Mouse (Mus musculus): ENCODE measurements around the gene Map3k5.

DNA sequence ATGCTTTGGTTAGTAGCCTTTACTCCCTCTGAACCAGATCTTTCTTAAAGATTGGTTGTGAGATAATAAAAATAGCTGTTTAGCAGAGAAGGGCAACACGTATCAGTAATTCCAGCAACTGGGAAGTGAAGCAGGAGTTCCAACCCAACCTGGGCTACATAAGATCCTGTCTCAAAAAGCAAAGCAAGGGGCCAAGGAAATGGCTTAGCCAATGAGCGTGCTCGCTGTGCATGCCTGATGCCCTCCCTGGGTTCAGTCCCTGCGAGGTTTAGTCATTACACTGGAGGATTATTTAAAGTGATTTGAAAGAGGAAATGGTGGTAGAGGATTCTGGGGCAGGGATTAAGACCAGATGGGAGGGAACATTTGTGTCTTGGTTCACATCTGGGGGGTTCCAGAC is 14.8 kb downstream of the Map3k5 start:
- TF ChIP-seq POLR2A (IDR thresholded peaks at IDR 0.05; ENCODE audit: borderline replicate concordance, extremely low read depth, insufficient read depth, insufficient read length, poor library complexity, severe bottlenecking) (no peak), CTCF (IDR thresholded peaks at IDR 0.05; ENCODE audit: borderline replicate concordance, extremely low read depth, insufficient read depth, insufficient read length) (no peak)
